Mouse (Mus musculus) adrenal gland, postnatal 10 days (tissue): ENCODE data around the gene Sall1. TPM values are rescaled to one million over a fixed set of nuclear protein-coding genes. Genes with fewer than 3 reads are reported as not detected.

Experiments
- DNase-seq: peaks from one replicate; pipeline ENCODE4 v3.0.0; 2021; ENCODE audit warnings: mixed read lengths
- microRNA-seq: library from miRNA; unstranded; fragments of <30 nt; microRNA quantifications from one replicate; pipeline ENCODE4 v1.2.0, GENCODE M21; 2021
- total RNA-seq, 2 experiments: library from RNA; stranded (reverse); gene quantifications; 2 replicates each; pipeline ENCODE4 v1.2.3; 2021

Sall1 gene
- total RNA-seq, 2 experiments from 2014 or later: 1.6 to 4.3 TPM

DNA sequence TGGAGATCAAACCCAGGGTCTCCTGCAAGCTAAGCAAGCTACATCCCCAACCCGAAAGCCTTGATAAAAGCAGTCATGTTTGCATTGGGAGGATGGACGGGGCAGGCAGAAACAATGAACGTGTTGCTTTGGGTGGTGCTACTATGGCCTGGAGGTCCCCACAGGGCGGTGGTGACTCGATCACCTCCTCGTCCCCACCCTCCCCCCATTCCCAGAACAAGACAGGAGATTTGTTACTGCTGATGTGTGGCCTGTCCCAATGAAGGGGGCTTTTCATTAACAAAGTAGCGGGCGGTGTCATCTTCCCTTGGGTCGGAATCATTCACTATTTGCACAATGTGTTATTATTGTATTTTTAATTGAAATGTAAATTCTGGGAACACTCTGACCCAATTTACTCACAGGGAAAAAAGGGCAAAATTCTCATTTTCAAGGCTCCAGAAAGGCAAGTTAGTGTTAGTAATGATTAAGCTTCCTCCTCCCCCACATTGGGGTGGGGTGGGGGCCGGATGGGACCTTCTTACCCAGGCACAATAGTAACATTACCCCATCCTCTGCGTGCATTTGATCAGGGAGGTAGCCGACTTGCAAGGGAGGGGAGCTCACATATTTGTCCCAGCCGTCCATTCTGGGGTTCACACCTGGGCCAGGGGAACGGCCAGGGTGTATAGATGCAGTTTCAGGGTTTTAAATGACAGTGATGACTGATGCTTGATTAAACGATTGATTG is 52.0 kb downstream of the Sall1 start:
- no peak for DNase-seq

DNA sequence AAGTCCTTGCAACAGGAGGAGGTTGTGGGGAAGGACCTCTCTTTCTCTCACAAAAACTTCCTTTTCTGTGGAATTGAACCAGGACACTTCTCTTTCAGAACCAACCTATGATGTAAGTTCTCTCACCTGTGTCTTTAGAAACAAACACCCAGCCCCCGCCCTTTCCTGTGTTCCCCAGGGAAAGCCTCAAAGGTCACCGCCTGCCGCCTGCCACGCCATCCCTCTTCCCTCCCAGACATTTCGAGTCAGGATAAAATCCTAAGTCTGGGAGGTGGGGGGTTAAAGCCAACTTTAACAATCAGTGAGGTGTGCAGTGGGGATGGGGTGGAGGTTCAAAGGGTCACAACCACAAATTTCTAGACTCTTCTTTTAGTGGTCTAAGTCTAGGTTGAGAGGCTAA is 52.8 kb downstream of the Sall1 start:
- no peak for DNase-seq

DNA sequence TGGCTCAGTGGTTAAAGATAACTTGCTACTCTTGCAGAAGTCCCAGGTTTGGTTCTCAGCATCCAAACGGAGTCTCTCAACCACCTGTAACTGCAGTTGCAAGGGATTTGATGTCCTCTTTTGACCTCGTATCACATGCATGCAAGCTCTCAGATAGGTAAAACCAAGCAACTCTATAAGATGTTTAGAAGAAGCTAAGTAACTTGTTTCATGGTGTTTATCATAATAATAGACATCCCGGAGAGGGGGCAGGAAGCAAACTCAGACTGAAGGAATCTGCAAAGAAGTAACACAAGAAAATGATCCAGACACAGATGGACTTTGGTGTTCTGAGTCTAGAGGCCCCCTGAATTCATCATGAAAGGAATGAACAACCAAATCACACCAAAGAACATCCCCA is 55.0 kb downstream of the Sall1 start:
- no peak for DNase-seq

DNA sequence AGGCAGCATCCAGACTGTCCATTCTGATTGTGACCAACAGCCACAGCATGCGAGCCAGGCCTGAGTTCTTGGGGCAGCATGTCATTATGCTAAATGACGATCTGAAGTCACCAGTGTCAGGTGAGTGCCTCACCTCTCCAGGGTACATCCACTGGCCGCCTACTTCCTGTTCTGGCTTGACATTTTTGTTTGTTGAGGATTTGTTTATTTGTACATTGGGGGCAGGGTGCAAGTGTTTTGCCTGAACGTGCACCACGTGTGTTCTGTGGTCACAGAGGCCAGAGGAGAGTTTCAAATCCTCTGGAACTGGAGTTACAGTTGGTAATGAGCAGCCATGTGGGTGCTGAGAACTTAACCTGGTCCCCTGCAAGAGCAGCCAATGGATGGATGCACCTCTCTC is 60.5 kb downstream of the Sall1 start:
- DNase-seq: no peak

Small RNAs within 50 kb of the gene (microRNA-seq; reads per million reads assigned to microRNA genes)
- gene Mir8110: not detected
